Mouse (Mus musculus): Measurements from ENCODE around the gene 2200002D01Rik. TPM values are rescaled to one million over a fixed set of nuclear protein-coding genes. Genes with fewer than 3 reads are reported as not detected.
"Not testable (repeated sequence)": the region's sequence is repeated elsewhere in the genome, so short reads cannot be mapped to it uniquely, and the experiment has no call there.

Gene 2200002D01Rik
- polyA plus RNA-seq, 1 experiment from 2014 or later, result 1.4 TPM

DNA sequence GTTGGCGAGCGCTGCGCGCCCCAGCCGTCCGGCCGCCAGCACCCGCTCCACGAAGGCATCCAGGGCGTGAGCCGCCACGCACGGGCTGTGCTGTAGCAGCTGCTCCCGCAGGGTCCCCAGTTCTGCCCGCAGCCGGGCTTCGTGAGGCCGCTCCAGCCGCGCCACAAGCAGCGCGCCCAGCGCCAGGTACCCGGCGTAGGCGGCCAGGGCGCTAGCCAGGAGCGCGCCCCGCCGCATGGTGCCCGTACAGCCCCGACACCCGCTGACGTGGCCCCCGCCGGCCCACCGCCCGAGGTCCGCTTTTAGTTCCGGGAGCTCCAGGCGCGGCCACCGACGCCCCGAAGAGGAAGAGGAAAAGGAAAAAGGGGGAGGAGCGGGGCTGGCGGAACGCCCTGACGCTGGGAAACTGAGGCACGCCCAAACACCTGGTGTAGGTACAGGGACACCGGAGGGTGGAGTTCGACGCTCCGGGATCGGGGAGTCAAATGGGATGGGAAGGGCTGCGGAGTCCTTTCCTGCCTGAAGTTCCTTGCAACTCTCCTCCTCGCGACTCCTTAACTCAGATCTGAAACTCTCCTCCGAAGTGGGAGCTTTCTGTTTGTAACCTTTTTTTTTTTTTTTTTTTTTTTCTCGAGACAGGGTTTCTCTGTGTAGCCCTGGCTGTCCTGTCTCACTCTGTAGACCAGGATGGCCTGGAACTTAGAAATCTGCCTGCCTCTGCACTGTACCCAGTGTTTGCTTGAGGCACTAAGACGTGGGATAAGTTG, 15.8 kb downstream of the 2200002D01Rik start, which contains the start of gene Kcnk6:
Gene Kcnk6, minus strand, starts transcription at position 269 of the 767 bp plus-strand sequence.
- under 1% methylated on average over 62 of the region's 62 CpGs for WGBS
- H3K27ac ChIP-seq (replicated peaks), result no peak within 1 kb of the TSS
- H3K4me2 ChIP-seq, result peak within 1 kb of the TSS; percentile 96
- H3K36me3 ChIP-seq, result no peaks in the 10 kb centered on the region
- peak within 1 kb of the TSS; percentile 50 for H3K4me3 ChIP-seq (replicated peaks)
- 0 out of 2 replicates have a peak, but pooled peaks have one; percentile 16 for ATAC-seq (ENCODE audit: low FRiP score)
- H3K9ac ChIP-seq (replicated peaks), result peak within 1 kb of the TSS; percentile 52
- peaks cover 9% of the 10 kb centered on the region for H3K4me1 ChIP-seq
- peaks cover 45% of the 10 kb centered on the region for H3K27me3 ChIP-seq (replicated peaks)
- no peaks in the 10 kb centered on the region for H3K9me3 ChIP-seq (replicated peaks)

DNA sequence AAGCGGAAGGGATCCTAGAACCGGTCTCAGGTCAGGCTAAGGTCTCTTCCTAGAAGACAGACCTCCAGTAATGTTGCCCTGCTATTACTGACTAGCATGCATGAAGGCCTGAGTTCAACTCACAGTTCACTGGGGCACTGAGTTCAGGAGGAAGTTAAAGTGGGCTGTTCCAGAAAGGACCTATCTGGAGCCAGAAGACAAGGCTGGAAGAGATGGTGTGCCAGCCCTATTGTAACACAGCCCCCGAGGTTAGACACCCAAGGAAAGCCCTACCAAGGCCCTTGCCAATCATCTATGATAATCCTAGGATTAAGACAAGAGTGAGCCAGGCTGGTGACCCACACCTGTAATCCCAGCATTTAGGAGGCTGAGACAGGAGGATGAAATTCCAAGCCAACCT, 16.7 kb downstream of the 2200002D01Rik start:
- Histone ChIP-seq H3K36me3 (no peaks in the 10 kb centered on the region), H3K4me1 (peaks cover 9% of the 10 kb centered on the region), H3K27ac (replicated peaks) (no peak overlapping the region), H3K9ac (replicated peaks) (no peak overlapping the region), H3K4me3 (replicated peaks) (peak overlapping the region; percentile 50), H3K4me2 (peak overlapping the region; percentile 96), H3K9me3 (replicated peaks) (no peaks in the 10 kb centered on the region), H3K27me3 (replicated peaks) (peaks cover 45% of the 10 kb centered on the region)
- 60% methylated on average over 3 of the region's 3 CpGs for WGBS
- no peak for ATAC-seq (ENCODE audit: low FRiP score)

DNA sequence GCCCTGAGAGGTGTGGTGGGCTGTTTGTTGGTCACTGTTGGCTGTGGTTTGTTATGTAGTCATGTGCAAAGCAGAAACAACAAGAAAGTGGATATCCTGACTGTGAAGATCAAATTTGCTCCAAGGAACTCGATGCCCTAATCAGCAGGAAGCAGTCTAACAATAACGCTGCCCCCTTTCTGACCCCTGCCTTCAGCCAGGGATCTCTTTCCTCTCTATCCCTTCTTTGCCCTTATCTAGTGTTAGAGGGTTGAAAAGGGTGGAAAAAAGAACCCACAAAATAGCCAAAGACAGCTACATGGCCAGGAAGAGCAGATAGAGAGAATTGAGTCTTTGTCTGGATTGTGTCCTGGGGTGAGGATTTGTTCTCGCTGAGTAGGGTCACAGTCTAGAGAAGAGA, 17.7 kb downstream of the 2200002D01Rik start:
- Histone ChIP-seq H3K27ac (replicated peaks) (no peak overlapping the region), H3K9ac (replicated peaks) (no peak overlapping the region), H3K4me3 (replicated peaks) (no peak overlapping the region), H3K27me3 (replicated peaks) (peaks cover 45% of the 10 kb centered on the region), H3K4me1 (peaks cover 10% of the 10 kb centered on the region), H3K9me3 (replicated peaks) (no peaks in the 10 kb centered on the region), H3K36me3 (no peaks in the 10 kb centered on the region), H3K4me2 (no peak overlapping the region)
- 42% methylated on average over 3 of the region's 3 CpGs for WGBS
- no peak for ATAC-seq (ENCODE audit: low FRiP score)

DNA sequence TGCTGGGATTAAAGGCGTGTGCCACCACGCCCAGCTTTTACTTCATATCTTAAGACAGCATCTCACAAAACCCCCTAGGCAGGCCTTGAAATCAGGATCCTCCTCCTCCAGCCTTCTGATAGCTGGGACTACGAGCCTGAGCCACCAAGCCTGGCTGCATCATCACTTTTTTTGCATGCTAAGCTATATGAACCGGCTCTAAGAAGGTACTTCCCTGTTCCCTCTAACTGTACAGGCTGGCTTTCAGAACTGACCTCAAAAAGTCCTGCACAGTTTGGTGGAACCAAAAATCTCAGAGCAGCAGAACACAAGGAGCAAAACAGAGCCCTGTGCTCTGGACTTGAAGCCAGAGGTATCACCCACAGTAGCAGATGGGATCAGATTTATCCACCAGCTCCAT, 20.1 kb downstream of the 2200002D01Rik start:
- H3K9ac ChIP-seq (replicated peaks), result no peak overlapping the region
- H3K4me1 ChIP-seq, result peaks cover 20% of the 10 kb centered on the region
- no peak overlapping the region for H3K4me3 ChIP-seq (replicated peaks)
- H3K9me3 ChIP-seq (replicated peaks), result no peaks in the 10 kb centered on the region
- H3K27ac ChIP-seq (replicated peaks), result no peak overlapping the region
- ATAC-seq (ENCODE audit: low FRiP score), result no peak
- H3K36me3 ChIP-seq, result no peaks in the 10 kb centered on the region
- peaks cover 35% of the 10 kb centered on the region for H3K27me3 ChIP-seq (replicated peaks)
- 81% methylated on average over 4 of the region's 4 CpGs for WGBS
- H3K4me2 ChIP-seq, result no peak overlapping the region

DNA sequence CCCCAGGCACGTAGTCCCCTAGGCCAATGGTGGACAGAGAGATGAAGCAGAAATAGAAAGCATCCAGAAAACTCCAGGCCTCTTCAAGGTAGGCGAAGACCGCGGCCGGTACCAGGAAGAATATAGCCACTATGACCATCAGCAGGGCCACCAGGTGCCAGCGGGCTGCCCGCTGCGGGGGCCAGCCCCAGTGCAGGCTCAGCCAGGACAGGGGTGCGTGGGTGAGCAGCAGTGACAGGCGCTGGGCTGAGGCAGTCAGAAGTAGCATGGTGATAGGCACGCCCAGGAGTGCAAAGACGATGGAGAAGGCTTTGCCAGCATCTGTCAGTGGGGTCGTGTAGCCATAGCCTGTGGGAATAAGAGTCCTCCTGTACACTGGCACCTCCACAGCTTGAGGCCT, 22.7 kb downstream of the 2200002D01Rik start:
- H3K27ac ChIP-seq (replicated peaks), result no peak overlapping the region
- no peaks in the 10 kb centered on the region for H3K36me3 ChIP-seq
- H3K9me3 ChIP-seq (replicated peaks), result no peaks in the 10 kb centered on the region
- no peak for ATAC-seq (ENCODE audit: low FRiP score)
- H3K9ac ChIP-seq (replicated peaks), result no peak overlapping the region
- 82% methylated on average over 13 of the region's 13 CpGs for WGBS
- H3K27me3 ChIP-seq (replicated peaks), result peaks cover 10% of the 10 kb centered on the region
- peaks cover 11% of the 10 kb centered on the region for H3K4me1 ChIP-seq
- peak overlapping the region; percentile 5; the same call in 1 of the 2 replicates for H3K4me3 ChIP-seq (replicated peaks)
- peak overlapping the region; percentile 35 for H3K4me2 ChIP-seq

DNA sequence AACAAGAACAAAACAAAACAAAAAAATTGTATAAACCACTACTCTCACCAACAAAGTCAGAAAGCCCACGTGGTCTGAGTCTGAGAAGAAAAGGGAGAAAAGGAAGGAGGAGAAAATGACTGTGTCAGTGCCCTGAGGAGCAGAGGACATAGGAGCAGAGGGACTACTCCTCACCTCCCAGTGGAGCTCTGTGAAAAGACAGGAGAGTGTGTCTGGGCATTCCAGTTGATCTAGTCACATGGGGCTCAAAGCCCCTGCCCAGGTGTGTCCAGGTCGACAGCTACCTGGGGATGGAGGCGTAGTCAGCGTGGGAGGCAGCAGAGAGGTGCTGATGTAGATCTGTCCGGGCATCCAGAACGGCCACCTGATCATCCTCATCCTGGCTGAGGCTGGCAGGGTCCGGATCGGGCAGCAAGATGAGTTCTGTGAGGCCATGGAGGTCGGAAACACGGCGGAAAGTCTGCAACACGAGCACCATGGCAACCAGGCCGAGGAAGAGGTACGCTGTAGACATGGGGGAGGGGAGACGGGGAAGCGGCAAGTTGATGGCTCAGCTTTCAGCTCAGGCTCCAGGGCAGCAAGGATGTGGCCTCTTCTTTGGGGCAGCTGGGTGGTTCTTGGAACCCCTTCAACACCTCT, 23.4 kb downstream of the 2200002D01Rik start:
- H3K4me3 ChIP-seq (replicated peaks), result peak overlapping the region; percentile 5; the same call in 1 of the 2 replicates
- H3K27ac ChIP-seq (replicated peaks), result no peak overlapping the region
- 0 out of 2 replicates have a peak overlapping the region, but pooled peaks have one; percentile 26 for H3K9ac ChIP-seq (replicated peaks)
- peak overlapping the region; percentile 35 for H3K4me2 ChIP-seq
- H3K9me3 ChIP-seq (replicated peaks), result no peaks in the 10 kb centered on the region
- peaks cover 11% of the 10 kb centered on the region for H3K4me1 ChIP-seq
- peak; percentile 70 for ATAC-seq (ENCODE audit: low FRiP score)
- H3K36me3 ChIP-seq, result no peaks in the 10 kb centered on the region
- peaks cover 4% of the 10 kb centered on the region for H3K27me3 ChIP-seq (replicated peaks)
- WGBS, result 14% methylated on average over 16 of the region's 16 CpGs

DNA sequence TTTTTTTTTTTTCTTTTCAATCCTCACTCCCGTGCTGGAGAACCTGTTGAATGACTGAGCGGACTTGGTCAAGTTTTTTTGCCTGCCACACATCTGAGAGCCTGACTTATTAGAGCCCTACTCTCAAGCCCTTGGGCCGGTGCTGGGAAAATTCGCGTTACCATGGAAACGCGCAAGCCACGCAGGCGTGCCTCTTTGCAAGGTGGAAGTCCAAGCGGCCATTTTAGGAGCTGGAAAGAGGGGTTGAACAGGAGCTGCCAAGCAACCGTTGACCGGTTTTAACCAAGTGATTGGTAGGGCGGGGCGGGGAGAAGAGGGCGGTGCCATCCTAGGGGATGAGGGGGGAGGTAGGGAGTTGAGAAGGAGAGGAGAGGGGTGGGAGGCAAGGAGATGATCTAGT, 33.4 kb downstream of the 2200002D01Rik start:
- Histone ChIP-seq H3K9me3 (replicated peaks) (no peaks in the 10 kb centered on the region), H3K9ac (replicated peaks) (no peak overlapping the region), H3K4me2 (no peak overlapping the region), H3K27ac (replicated peaks) (no peak overlapping the region), H3K4me1 (peaks cover 19% of the 10 kb centered on the region), H3K36me3 (no peaks in the 10 kb centered on the region), H3K4me3 (replicated peaks) (no peak overlapping the region), H3K27me3 (replicated peaks) (peaks cover 8% of the 10 kb centered on the region; the same call in 1 of the 2 replicates)
- ATAC-seq (ENCODE audit: low FRiP score), result no peak
- 44% methylated on average over 15 of the region's 15 CpGs for WGBS

DNA sequence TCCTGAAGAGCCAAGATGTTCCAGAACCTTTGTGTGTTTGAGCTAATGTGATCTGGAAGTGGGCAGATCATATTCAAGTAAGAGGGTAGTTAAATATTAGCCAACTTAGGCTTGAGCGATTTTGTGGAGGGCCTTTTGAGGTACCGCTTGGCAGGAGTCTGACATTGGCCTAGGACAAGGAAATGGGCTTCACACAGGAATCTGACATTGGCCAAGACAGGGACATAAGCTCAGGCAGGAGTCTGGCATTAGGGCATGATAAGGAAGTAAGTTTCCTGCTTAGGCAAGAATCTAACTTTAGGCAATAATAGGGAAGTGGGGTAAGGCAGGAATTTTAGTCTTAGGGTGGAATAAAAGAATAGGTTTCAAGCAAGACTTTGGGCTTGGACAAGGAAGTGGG, 34.0 kb downstream of the 2200002D01Rik start:
- peak; percentile 16; the same call in 1 of the 2 replicates for ATAC-seq (ENCODE audit: low FRiP score)
- Histone ChIP-seq H3K9me3 (replicated peaks) (no peaks in the 10 kb centered on the region), H3K4me2 (peak overlapping the region; percentile 54), H3K36me3 (no peaks in the 10 kb centered on the region), H3K9ac (replicated peaks) (no peak overlapping the region), H3K27me3 (replicated peaks) (peaks cover 8% of the 10 kb centered on the region; the same call in 1 of the 2 replicates), H3K27ac (replicated peaks) (no peak overlapping the region), H3K4me1 (peaks cover 19% of the 10 kb centered on the region), H3K4me3 (replicated peaks) (no peak overlapping the region)
- WGBS, result 43% methylated on average over 2 of the region's 2 CpGs

DNA sequence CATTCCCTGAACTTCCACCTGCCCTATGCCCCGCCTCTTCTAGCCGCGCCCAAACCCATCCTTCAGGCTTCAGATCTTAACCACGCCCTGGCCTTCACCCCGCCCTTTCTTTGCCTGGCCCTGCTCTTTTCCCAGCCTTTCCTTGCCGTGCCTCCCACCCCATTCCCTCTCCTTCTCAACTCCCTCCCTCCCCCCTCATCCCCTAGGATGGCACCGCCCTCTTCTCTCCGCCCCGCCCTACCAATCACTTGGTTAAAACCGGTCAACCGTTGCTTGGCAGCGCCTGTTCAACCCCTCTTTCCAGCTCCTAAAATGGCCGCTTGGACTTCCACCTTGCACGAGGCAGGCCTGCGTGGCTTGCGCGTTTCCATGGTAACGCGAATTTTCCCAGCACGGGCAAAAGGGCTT, 34.6 kb downstream of the 2200002D01Rik start, which contains the start of gene Catsperg1:
Gene Catsperg1, minus strand, starts transcription at position 361 of the 408 bp plus-strand sequence.
- Histone ChIP-seq H3K4me3 (replicated peaks) (peak within 1 kb of the TSS; percentile 29), H3K9ac (replicated peaks) (no peak within 1 kb of the TSS), H3K36me3 (no peaks in the 10 kb centered on the region), H3K4me2 (peak within 1 kb of the TSS; percentile 54), H3K27me3 (replicated peaks) (peaks cover 8% of the 10 kb centered on the region; the same call in 1 of the 2 replicates), H3K4me1 (peaks cover 19% of the 10 kb centered on the region), H3K27ac (replicated peaks) (no peak within 1 kb of the TSS), H3K9me3 (replicated peaks) (no peaks in the 10 kb centered on the region)
- ATAC-seq (ENCODE audit: low FRiP score), result peak; percentile 81
- 2% methylated on average over 20 of the region's 20 CpGs for WGBS

DNA sequence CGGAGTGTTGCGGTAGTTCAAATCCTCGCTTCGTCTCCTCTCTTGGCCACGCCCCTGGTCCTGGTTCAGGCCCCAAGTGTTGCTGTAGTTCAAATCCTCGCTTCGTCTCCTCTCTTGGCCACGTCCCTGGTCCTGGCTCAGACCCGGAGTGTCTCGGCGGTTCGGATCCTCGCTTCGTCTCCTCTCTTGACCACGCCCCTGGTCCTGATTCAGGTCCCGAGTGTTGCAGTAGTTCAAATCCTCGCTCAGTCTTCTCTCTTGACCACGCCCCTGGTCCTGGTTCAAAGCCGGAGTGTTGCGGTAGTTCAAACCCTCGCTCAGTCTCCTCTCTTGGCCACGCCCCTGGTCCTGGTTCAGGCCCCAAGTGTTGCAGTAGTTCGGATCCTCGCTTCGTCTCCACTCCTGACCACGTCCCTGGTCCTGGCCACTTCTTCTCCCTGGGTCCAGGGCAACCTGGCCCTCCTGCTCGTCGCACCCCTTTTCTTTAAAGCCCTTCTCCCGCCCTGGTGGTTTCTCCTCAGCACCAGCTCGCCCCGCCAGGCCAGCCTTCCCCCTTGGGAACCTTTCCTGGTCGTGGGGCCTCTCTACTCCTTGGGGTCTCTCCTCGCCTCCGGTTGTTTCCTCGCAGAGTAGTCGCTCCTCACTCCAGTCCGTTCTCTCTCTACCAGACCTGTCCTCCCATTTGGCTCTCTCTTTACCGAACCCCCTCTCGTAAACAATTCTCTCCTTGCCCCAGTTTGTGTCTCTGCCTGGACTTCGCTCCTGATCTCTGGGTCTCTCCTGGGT, 35.3 kb downstream of the 2200002D01Rik start:
- Histone ChIP-seq H3K4me2 (peak overlapping the region; percentile 54), H3K4me3 (replicated peaks) (peak overlapping the region; percentile 29), H3K4me1 (peaks cover 19% of the 10 kb centered on the region)
- ATAC-seq (ENCODE audit: low FRiP score), result peak; percentile 18; the same call in 1 of the 2 replicates
- WGBS, result 15% methylated on average over 40 of the region's 40 CpGs
- not testable (repeated sequence) for H3K36me3 ChIP-seq; H3K27ac ChIP-seq (replicated peaks); H3K9ac ChIP-seq (replicated peaks); H3K27me3 ChIP-seq (replicated peaks); H3K9me3 ChIP-seq (replicated peaks)

DNA sequence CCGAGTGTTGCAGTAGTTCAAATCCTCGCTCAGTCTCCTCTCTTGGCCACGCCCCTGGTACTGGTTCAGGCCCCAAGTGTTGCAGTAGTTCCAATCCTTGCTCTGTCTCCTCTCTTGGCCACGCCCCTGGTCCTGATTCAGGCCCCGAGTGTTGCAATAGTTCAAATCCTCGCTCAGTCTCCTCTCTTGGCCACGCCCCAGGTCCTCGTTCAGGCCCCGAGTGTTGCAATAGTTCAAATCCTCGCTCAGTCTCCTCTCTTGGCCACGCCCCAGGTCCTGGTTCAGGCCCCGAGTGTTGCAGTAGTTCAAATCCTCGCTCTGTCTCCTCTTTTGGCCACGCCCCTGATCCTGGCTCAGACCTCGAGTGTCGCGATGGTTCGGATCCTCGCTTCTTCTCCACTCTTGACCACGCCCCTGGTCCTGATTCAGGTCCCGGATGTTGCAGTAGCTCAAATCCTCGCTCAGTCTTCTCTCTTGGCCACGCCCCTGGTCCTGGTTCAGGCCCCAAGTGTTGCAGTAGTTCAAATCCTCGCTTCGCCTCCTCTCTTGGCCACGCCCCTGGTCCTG, 36.0 kb downstream of the 2200002D01Rik start:
- WGBS, result 14% methylated on average over 26 of the region's 26 CpGs
- Histone ChIP-seq H3K27ac (replicated peaks) (no peak overlapping the region), H3K4me1 (peaks cover 19% of the 10 kb centered on the region), H3K4me2 (peak overlapping the region; percentile 54), H3K9me3 (replicated peaks) (no peaks in the 10 kb centered on the region), H3K9ac (replicated peaks) (no peak overlapping the region), H3K4me3 (replicated peaks) (peak overlapping the region; percentile 34), H3K36me3 (no peaks in the 10 kb centered on the region), H3K27me3 (replicated peaks) (peaks cover 8% of the 10 kb centered on the region; the same call in 1 of the 2 replicates)
- ATAC-seq (ENCODE audit: low FRiP score), result no peak

All from neural tube, embryonic 15.5 days (tissue).